Mouse (Mus musculus) CH12.LX (cell line): ENCODE measurements around the gene Teddm3.

Experiments
- CTCF ChIP-seq, 2 experiments: IDR thresholded peaks in 1 of 2; conservative IDR thresholded peaks in 1 of 2; 2 replicates each; pipeline ENCODE4 v1.5.1; 2011 to 2012; ENCODE audit warnings: low read depth in 2 of 2, low read length in 2 of 2, improper control_type of control experiment in 1 of 2, inconsistent platforms in 1 of 2, mild to moderate bottlenecking in 1 of 2, moderate library complexity in 1 of 2
- EP300 ChIP-seq: IDR thresholded peaks from 2 replicates; pipeline ENCODE4 v1.6.1; 2011; ENCODE audit warnings: low read length, improper control_type of control experiment
- MAFK ChIP-seq: IDR thresholded peaks from 2 replicates; pipeline ENCODE4 v1.6.1; 2011; ENCODE audit warnings: low read length, improper control_type of control experiment; ENCODE audit not compliant: insufficient replicate concordance
- MXI1 ChIP-seq: IDR thresholded peaks from 2 replicates; pipeline ENCODE4 v1.6.1; 2011; ENCODE audit warnings: mild to moderate bottlenecking, low read depth, low read length, improper control_type of control experiment
- POLR2AphosphoS2 ChIP-seq: IDR thresholded peaks from 2 replicates; pipeline ENCODE4 v1.6.1; 2011; ENCODE audit warnings: low read depth, low read length, improper control_type of control experiment
- RCOR1 ChIP-seq: conservative IDR thresholded peaks from 2 replicates; pipeline ENCODE4 v1.6.1; 2012; ENCODE audit warnings: low read depth, mild to moderate bottlenecking, inconsistent platforms, low read length, improper control_type of control experiment
- TBP ChIP-seq: conservative IDR thresholded peaks from 2 replicates; pipeline ENCODE4 v1.6.1; 2011; ENCODE audit warnings: low read depth, low read length, improper control_type of control experiment

GRCm38 (mm10) chr16:21199426-21199825, 45.6 kb upstream of the Teddm3 start:
- TF ChIP-seq MXI1 (no peak), CTCF (conservative IDR thresholded peaks at IDR 0.05 in 1 of 2, IDR thresholded peaks at IDR 0.05 in 1 of 2; ENCODE audit: low read depth in 2 of 2, low read length in 2 of 2) (no peak), MAFK (no peak), RCOR1 (no peak), EP300 (no peak), POLR2AphosphoS2 (no peak), TBP (no peak)
